Mouse (Mus musculus): Measurements from ENCODE around the gene Gm4353.

Gm4353 gene

GRCm38 (mm10) chr7:116039538-116040466 is 44.6 kb downstream of the Gm4353 start:
- DNase-seq, result peak; percentile 90 to 91

- DNase-seq, result peak in 1 of 2 experiments; percentile 5
These were observed 45.3 kb downstream of the Gm4353 start, which contains the start of gene 1110004F10Rik for GRCm38 (mm10) chr7:116039196-116039537. 1110004F10Rik (plus strand) TSS chr7:116039397.

GRCm38 (mm10) chr7:116038511-116038910 is 45.9 kb downstream of the Gm4353 start, which contains the start of gene Sox6:
Sox6 (minus strand) TSS chr7:116038796.
- peak; percentile 9 to 20 for DNase-seq

GRCm38 (mm10) chr7:116038024-116038423 is 46.4 kb downstream of the Gm4353 start:
- DNase-seq, result no peak

GRCm38 (mm10) chr7:116036591-116037555 is 47.6 kb downstream of the Gm4353 start:
- DNase-seq, result no peak

- DNase-seq, result no peak
These were observed 48.9 kb downstream of the Gm4353 start for GRCm38 (mm10) chr7:116035504-116035903.

GRCm38 (mm10) chr7:116034282-116034758 is 50.1 kb downstream of the Gm4353 start:
- DNase-seq, result peak; percentile 35 to 47

- DNase-seq, result peak in 1 of 2 experiments; percentile 53
These were observed 50.8 kb downstream of the Gm4353 start for GRCm38 (mm10) chr7:116033371-116034241.

All from cerebellum, postnatal 25 days (tissue).